Mouse (Mus musculus) urinary bladder, postnatal 14 days (tissue): ENCODE data around the gene Afg1l.

Experiments
- DNase-seq: peaks from one replicate; pipeline ENCODE4 v3.0.0; 2021; ENCODE audit warnings: low spot score

The Afg1l gene

GRCm38 (mm10) chr10:42477550-42478340 is 620 bp downstream of the Afg1l start:
- DNase-seq: no peak

GRCm38 (mm10) chr10:42476774-42477475 is 1.4 kb downstream of the Afg1l start:
- no peak for DNase-seq

GRCm38 (mm10) chr10:42474946-42475514 is 3.3 kb downstream of the Afg1l start:
- no peak for DNase-seq

- DNase-seq: no peak
Measured at GRCm38 (mm10) chr10:42464805-42465204, 13.6 kb downstream of the Afg1l start.

- no peak for DNase-seq
Measured at GRCm38 (mm10) chr10:42464224-42464623, 14.1 kb downstream of the Afg1l start.

GRCm38 (mm10) chr10:42457557-42458191 is 20.7 kb downstream of the Afg1l start:
- peak; percentile 11 for DNase-seq

GRCm38 (mm10) chr10:42455981-42456380 is 22.4 kb downstream of the Afg1l start:
- no peak for DNase-seq

GRCm38 (mm10) chr10:42454690-42455089 is 23.7 kb downstream of the Afg1l start:
- no peak for DNase-seq

GRCm38 (mm10) chr10:42454266-42454665 is 24.1 kb downstream of the Afg1l start:
- DNase-seq: no peak

- no peak for DNase-seq
Measured at GRCm38 (mm10) chr10:42449672-42450071, 28.7 kb downstream of the Afg1l start.

- DNase-seq: no peak
Measured at GRCm38 (mm10) chr10:42448371-42448770, 30.0 kb downstream of the Afg1l start.

GRCm38 (mm10) chr10:42446145-42446544 is 32.2 kb downstream of the Afg1l start:
- no peak for DNase-seq

GRCm38 (mm10) chr10:42436842-42437805 is 41.2 kb downstream of the Afg1l start:
- no peak for DNase-seq

- no peak for DNase-seq
Measured at GRCm38 (mm10) chr10:42417530-42418174, 60.7 kb downstream of the Afg1l start.

- DNase-seq: no peak
Measured at GRCm38 (mm10) chr10:42415821-42416470, 62.4 kb downstream of the Afg1l start.

GRCm38 (mm10) chr10:42410748-42411537 is 67.4 kb downstream of the Afg1l start:
- no peak for DNase-seq

- no peak for DNase-seq
Measured at GRCm38 (mm10) chr10:42390436-42390835, 87.9 kb downstream of the Afg1l start.

GRCm38 (mm10) chr10:42388181-42388580 is 90.2 kb downstream of the Afg1l start:
- DNase-seq: no peak

- DNase-seq: no peak
Measured at GRCm38 (mm10) chr10:42384946-42385644, 93.3 kb downstream of the Afg1l start.
